Mouse (Mus musculus): ENCODE data around the gene Dmrtc1a. TPM values are rescaled to one million over a fixed set of nuclear protein-coding genes. Genes with fewer than 3 reads are reported as not detected.

Gene Dmrtc1a
- total RNA-seq (2023): not detected in 2 replicates

GRCm38 (mm10) chrX:102908587-102908986 is at the start of gene Dmrtc1a, which contains the start of gene 1700011M02Rik:
TSS of gene Dmrtc1a (minus strand) at chrX:102908687.
TSS of gene 1700011M02Rik (plus strand) at chrX:102908905.

DNA sequence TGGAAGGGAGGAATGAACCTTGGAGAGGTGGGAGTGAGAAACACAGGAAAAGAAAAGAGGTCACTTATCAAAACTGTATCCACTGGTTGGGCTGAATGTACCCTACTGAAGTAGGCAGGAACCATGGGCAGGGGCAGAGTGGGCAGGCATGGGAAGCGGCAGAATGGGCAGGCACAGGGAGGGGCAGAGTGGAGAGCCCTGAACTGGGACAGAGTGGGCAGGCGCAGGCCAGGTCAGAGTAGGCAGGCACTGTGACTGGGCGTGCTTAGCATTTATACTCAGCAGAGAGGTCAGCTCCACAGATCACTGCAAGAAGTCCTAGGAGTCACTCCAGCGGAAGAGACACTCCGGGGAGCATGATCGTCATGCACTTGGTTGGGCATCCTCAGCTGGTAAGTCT is 19.6 kb upstream of the Dmrtc1a start, which contains the start of gene 1700018G05Rik:
Gene 1700018G05Rik (plus strand): TSS at position 301 of the 400 bp plus-strand sequence.

DNA sequence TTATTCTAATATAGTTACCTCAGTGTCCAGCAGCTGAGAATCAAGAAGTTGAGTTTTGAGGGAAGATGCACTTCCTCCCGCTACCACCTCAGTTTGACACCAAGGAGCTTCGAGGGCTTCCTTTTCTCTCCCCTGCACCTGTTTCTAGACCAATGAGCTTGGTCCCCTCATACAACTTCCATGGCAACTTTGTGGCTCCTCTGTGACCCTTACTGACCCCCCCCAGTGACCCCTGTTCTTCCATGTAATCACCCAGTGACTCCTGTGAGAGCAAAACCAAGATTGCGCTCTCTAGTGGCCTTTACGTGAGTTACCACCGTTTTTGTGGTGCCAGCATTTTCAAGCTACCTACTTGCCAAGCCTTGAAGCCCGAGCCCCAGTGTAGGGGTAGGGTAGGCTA is 40.6 kb downstream of the Dmrtc1a start, which contains the start of gene 1700031F05Rik:
Gene 1700031F05Rik (minus strand): TSS at position 101 of the 400 bp plus-strand sequence.

DNA sequence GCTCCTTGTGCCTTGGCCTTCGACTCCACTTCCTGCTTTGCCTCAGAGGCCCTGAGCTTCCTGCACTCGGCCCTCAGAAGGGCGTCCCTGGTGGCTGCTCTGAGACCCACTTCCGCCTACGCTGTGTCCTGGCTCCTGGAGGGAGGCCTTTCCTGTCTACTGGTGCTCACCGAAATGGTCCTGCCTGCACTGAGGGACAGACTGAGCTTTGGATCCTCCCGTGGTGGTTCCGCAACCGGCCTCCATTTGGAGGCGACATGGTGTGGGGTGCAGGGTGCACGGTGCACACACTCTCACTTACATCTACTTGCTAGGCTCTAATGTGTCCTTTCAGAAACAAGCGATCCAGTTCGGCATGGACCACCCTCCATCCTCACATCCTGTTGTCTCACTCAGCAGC is 54.0 kb downstream of the Dmrtc1a start, which contains the start of gene Dmrtc1c2:
Gene Dmrtc1c2 (minus strand): TSS at position 101 of the 400 bp plus-strand sequence.

Other genes with a start within 250 kb of the Dmrtc1a start
- not detected in 2 replicates for gene Gm3880, start 221.7 kb downstream of the Dmrtc1a start, total RNA-seq (2023)
- gene Gm9112, start 201.1 kb downstream of the Dmrtc1a start, total RNA-seq (2023): not detected in 2 replicates
- not detected in 2 replicates for gene Dmrtc1b, start 200.8 kb downstream of the Dmrtc1a start, total RNA-seq (2023)
- not detected in 2 replicates for gene Dmrtc1c1, start 105.7 kb downstream of the Dmrtc1a start, total RNA-seq (2023)
- gene Dmrtc1c2, start 54.1 kb downstream of the Dmrtc1a start, total RNA-seq (2023): not detected in 2 replicates
- not detected in 2 replicates for gene 1700031F05Rik, start 40.7 kb downstream of the Dmrtc1a start, total RNA-seq (2023)
- gene 1700011M02Rik, start 218 bp upstream of the Dmrtc1a start, total RNA-seq (2023): not detected in 2 replicates
- gene 1700018G05Rik, start 19.7 kb upstream of the Dmrtc1a start, total RNA-seq (2023): not detected in 2 replicates

All from neutrophil, adult 65 days (primary cell).